Mouse (Mus musculus) kidney, postnatal 0 days (tissue): Measurements from ENCODE around the gene Gucd1. TPM values are rescaled to one million over a fixed set of nuclear protein-coding genes. Genes with fewer than 3 reads are reported as not detected.
"Not testable (repeated sequence)": the region's sequence is repeated elsewhere in the genome, so short reads cannot be mapped to it uniquely, and the experiment has no call there.

Experiments
- ATAC-seq: fragments of 200-750 bp; cut with Nextera tagmentation; replicated peaks from 2 replicates; pipeline ENCODE4 v1.8.0; 2017; ENCODE audit warnings: low read depth, moderate number of reproducible peaks, moderate TSS enrichment, moderate library complexity; ENCODE audit not compliant: low FRiP score
- DNase-seq: peaks from one replicate; pipeline ENCODE4 v3.0.0-alpha.2; 2016; ENCODE audit warnings: low spot score
- H3K27ac ChIP-seq: fragments of 300-500 bp; sonication (generic); 2 replicates; pipeline ENCODE4 v1.5.1; 2014; ENCODE audit warnings: mild to moderate bottlenecking
- H3K27me3 ChIP-seq: fragments of 300-500 bp; sonication (generic); 2 replicates; pipeline ENCODE4 v1.6.1; 2014; ENCODE audit warnings: low read length, mixed read lengths; ENCODE audit not compliant: insufficient read depth
- H3K36me3 ChIP-seq: fragments of 300-500 bp; sonication (generic); 2 replicates; pipeline ENCODE4 v1.6.1; 2014; ENCODE audit warnings: low read length, mixed read lengths; ENCODE audit not compliant: insufficient read depth
- H3K4me1 ChIP-seq: fragments of 300-500 bp; sonication (generic); replicated peaks from 2 replicates; pipeline ENCODE4 v1.6.1; 2014; ENCODE audit warnings: antibody characterized with exemption, low read length, mixed read lengths; ENCODE audit not compliant: insufficient read depth
- H3K4me2 ChIP-seq: fragments of 300-500 bp; sonication (generic); 2 replicates; pipeline ENCODE4 v1.6.1; 2014; ENCODE audit warnings: mild to moderate bottlenecking, low read length, moderate library complexity, mixed read lengths
- H3K4me3 ChIP-seq: fragments of 300-500 bp; sonication (generic); replicated peaks from 2 replicates; pipeline ENCODE4 v1.5.1; 2014; ENCODE audit warnings: low read depth, low read length
- H3K9ac ChIP-seq: fragments of 300-500 bp; sonication (generic); 2 replicates; pipeline ENCODE4 v1.6.1; 2014; ENCODE audit warnings: low read depth, low read length
- H3K9me3 ChIP-seq: fragments of 300-500 bp; sonication (generic); replicated peaks from 2 replicates; pipeline ENCODE4 v1.6.1; 2016; ENCODE audit warnings: low read length, inconsistent platforms, mixed read lengths
- CTCF ChIP-seq: IDR thresholded peaks from 2 replicates; pipeline ENCODE4 v1.5.1; 2016; ENCODE audit warnings: antibody characterized with exemption, low read depth, mild to moderate bottlenecking, moderate library complexity
- WGBS: fragments of 180-500 bp; shearing (Covaris S2); extraction: QIAGEN DNeasy Blood & Tissue Kit; methylation state at CpG from one replicate; pipeline ENCODE4 v1.1.7; 2014; 5-methylcytosine and 5-hydroxymethylcytosine counted together
- polyA plus RNA-seq: library from polyadenylated mRNA; unstranded; fragments of >200 nt; fragmentation: Nextera tagmentation; extraction: Ambion mirVana; gene quantifications from 2 replicates; pipeline ENCODE4 v1.2.1, GENCODE M21; 2015

The Gucd1 gene
- polyA plus RNA-seq, 1 experiment from 2014 or later, result 51.9 TPM

GRCm38 (mm10) chr10:75412114-75413103 lies 105.4 kb downstream of the Gucd1 start:
- DNase-seq (no peak), ATAC-seq (peak; percentile 40; the same call in 1 of the 2 replicates)
- 59% methylated on average over 27 of the region's 27 CpGs for WGBS
- no peak for TF ChIP-seq CTCF
- H3K27me3 ChIP-seq, result no peaks in the 10 kb centered on the region
- H3K36me3 ChIP-seq, result no peaks in the 10 kb centered on the region
- no peak overlapping the region for H3K9ac ChIP-seq
- H3K4me2 ChIP-seq, result no peak overlapping the region
- no peaks in the 10 kb centered on the region for H3K9me3 ChIP-seq
- peak overlapping the region; percentile 54; the same call in 1 of the 2 replicates for H3K27ac ChIP-seq
- no peaks in the 10 kb centered on the region for H3K4me1 ChIP-seq
- H3K4me3 ChIP-seq, result no peak overlapping the region

- not testable (repeated sequence) for H3K36me3 ChIP-seq, H3K4me1 ChIP-seq, H3K9ac ChIP-seq, DNase-seq, H3K9me3 ChIP-seq, H3K4me3 ChIP-seq, H3K4me2 ChIP-seq, H3K27me3 ChIP-seq
- 55% methylated on average over 9 of the region's 10 CpGs for WGBS
- peak overlapping the region; percentile 36; the same call in 1 of the 2 replicates for H3K27ac ChIP-seq
- ATAC-seq, result peak; percentile 83
Measured at GRCm38 (mm10) chr10:75411343-75412113, 106.2 kb downstream of the Gucd1 start.

DNA sequence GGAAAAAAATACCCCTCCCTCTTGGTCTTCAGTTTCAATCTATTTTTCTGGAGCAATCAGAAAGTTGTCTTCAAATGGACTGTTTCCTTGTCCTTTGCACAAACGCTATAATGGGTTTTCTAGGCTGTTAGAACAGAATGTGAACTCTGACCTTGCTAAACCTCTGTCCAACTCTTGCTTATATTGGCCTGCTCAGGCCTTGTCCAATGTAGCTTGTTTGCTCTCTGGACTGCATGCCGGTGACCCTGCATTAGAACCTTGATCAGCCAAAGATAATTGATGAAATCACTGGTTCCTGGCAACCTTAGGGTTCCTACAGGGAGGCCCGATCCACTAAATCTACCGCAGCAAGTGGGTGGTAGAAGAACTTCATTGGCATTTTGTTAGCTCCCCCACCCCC lies 110.0 kb downstream of the Gucd1 start:
- H3K27me3 ChIP-seq, result no peaks in the 10 kb centered on the region
- H3K36me3 ChIP-seq, result no peaks in the 10 kb centered on the region
- no peaks in the 10 kb centered on the region for H3K4me1 ChIP-seq
- no peak for DNase-seq
- H3K4me3 ChIP-seq, result no peak overlapping the region
- H3K9me3 ChIP-seq, result no peaks in the 10 kb centered on the region
- no peak for ATAC-seq
- WGBS, result 65% methylated on average over 4 of the region's 4 CpGs
- no peak for TF ChIP-seq CTCF
- H3K27ac ChIP-seq, result no peak overlapping the region
- H3K4me2 ChIP-seq, result no peak overlapping the region
- no peak overlapping the region for H3K9ac ChIP-seq

- TF ChIP-seq CTCF, result no peak
- no peak overlapping the region for H3K9ac ChIP-seq
- whole genome bisulfite sequencing, result 47% methylated on average over 13 of the region's 13 CpGs
- H3K9me3 ChIP-seq, result no peaks in the 10 kb centered on the region
- peak overlapping the region; percentile 21; the same call in 1 of the 2 replicates for H3K4me2 ChIP-seq
- no peaks in the 10 kb centered on the region for H3K27me3 ChIP-seq
- DNase-seq (no peak), ATAC-seq (peak; percentile 49)
- no peak overlapping the region for H3K27ac ChIP-seq
- H3K36me3 ChIP-seq, result no peaks in the 10 kb centered on the region
- no peak overlapping the region for H3K4me3 ChIP-seq
- no peaks in the 10 kb centered on the region for H3K4me1 ChIP-seq
Measured at GRCm38 (mm10) chr10:75406755-75407154, 111.0 kb downstream of the Gucd1 start.

DNA sequence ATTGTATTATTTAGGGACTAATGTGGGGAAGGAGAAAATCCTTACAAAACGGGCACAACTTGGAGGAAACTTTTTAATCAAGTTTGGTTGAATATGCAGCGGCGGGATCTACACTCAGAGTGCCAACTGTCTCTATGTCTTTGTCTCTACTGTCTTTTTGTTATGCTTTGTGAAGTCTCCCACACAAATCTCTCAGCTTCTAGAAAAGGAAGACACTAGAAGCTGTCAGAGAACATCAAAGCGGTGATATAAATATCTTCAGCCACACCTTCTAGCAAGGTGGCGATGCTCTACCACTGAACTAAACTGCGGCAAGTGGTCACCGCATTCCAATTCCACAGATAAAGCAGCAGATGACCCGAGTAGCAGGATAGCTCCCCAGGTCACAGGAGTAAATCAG lies 111.9 kb downstream of the Gucd1 start:
- no peaks in the 10 kb centered on the region for H3K36me3 ChIP-seq
- H3K9me3 ChIP-seq, result no peaks in the 10 kb centered on the region
- H3K4me1 ChIP-seq, result no peaks in the 10 kb centered on the region
- no peak overlapping the region for H3K4me3 ChIP-seq
- no peaks in the 10 kb centered on the region for H3K27me3 ChIP-seq
- TF ChIP-seq CTCF, result no peak
- H3K4me2 ChIP-seq, result no peak overlapping the region
- no peak for ATAC-seq
- no peak for DNase-seq
- no peak overlapping the region for H3K9ac ChIP-seq
- no peak overlapping the region for H3K27ac ChIP-seq
- 92% methylated on average over 8 of the region's 8 CpGs for WGBS

DNA sequence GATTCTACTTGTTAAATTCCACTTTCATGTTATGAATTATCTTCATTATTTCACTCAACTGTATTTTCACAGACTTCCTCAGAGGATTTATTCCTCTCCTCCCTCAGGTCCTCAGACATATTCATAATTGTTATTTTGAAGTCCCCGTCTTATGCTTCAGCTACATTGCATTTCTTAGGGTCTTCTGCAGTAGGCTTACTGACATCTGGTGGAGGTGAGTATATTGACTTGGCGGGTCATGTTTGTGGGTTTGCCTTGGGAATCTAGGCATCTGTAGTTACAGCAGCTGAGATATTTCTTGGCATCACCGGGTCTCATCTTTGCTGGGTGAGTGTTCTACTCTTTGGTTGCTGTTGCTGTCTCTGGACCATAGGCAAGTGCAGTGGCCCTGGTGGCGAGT lies 116.8 kb downstream of the Gucd1 start, which contains the start of gene Upb1:
Gene Upb1 (plus strand): TSS at position 158 of the 400 bp plus-strand sequence.
- no peak for DNase-seq
- peak; percentile 54; the same call in 1 of the 2 replicates for TF ChIP-seq CTCF
- ATAC-seq, result no peak
- Histone ChIP-seq H3K9me3 (no peaks in the 10 kb centered on the region), H3K36me3 (no peaks in the 10 kb centered on the region), H3K27ac (no peak within 1 kb of the TSS), H3K4me3 (no peak within 1 kb of the TSS), H3K9ac (no peak within 1 kb of the TSS), H3K27me3 (no peaks in the 10 kb centered on the region), H3K4me1 (no peaks in the 10 kb centered on the region), H3K4me2 (no peak within 1 kb of the TSS)
- 80% methylated on average over 4 of the region's 4 CpGs for WGBS
